Mouse (Mus musculus): Measurements from ENCODE around the gene Vwa3b. TPM values are rescaled to one million over a fixed set of nuclear protein-coding genes. Genes with fewer than 3 reads are reported as not detected.

The Vwa3b gene
- polyA plus RNA-seq, 1 experiment from 2014 or later, result 1.3 TPM

GRCm38 (mm10) chr1:37035879-37036278, 9.5 kb downstream of the Vwa3b start:
- no peaks in the 10 kb centered on the region for H3K36me3 ChIP-seq (ENCODE audit: control insufficient read depth, insufficient read depth, low read length)
- no peak overlapping the region for H3K27ac ChIP-seq (ENCODE audit: low read length)
- H3K4me2 ChIP-seq (replicated peaks; ENCODE audit: low read depth, low read length), result no peak overlapping the region
- H3K9ac ChIP-seq (replicated peaks; ENCODE audit: low read depth, low read length), result no peak overlapping the region
- no peaks in the 10 kb centered on the region for H3K4me1 ChIP-seq (ENCODE audit: control insufficient read depth, insufficient read depth, low read length)
- H3K4me3 ChIP-seq (ENCODE audit: low read depth, low read length), result no peak overlapping the region
- 88% methylated on average over 8 of the region's 8 CpGs for WGBS
- no peaks in the 10 kb centered on the region for H3K9me3 ChIP-seq (ENCODE audit: control insufficient read depth, low read depth, low read length)
- ATAC-seq (ENCODE audit: insufficient number of reproducible peaks, insufficient read depth, low FRiP score, low read depth), result no peak
- no peaks in the 10 kb centered on the region for H3K27me3 ChIP-seq (ENCODE audit: control insufficient read depth, insufficient read depth, low read length)

- Histone ChIP-seq H3K4me3 (ENCODE audit: low read depth, low read length) (no peak overlapping the region), H3K4me1 (ENCODE audit: control insufficient read depth, insufficient read depth, low read length) (peaks cover 11% of the 10 kb centered on the region; the same call in 1 of the 2 replicates), H3K27me3 (ENCODE audit: control insufficient read depth, insufficient read depth, low read length) (no peaks in the 10 kb centered on the region), H3K27ac (ENCODE audit: low read length) (no peak overlapping the region), H3K9me3 (ENCODE audit: control insufficient read depth, low read depth, low read length) (no peaks in the 10 kb centered on the region), H3K36me3 (ENCODE audit: control insufficient read depth, insufficient read depth, low read length) (no peaks in the 10 kb centered on the region), H3K4me2 (replicated peaks; ENCODE audit: low read depth, low read length) (no peak overlapping the region), H3K9ac (replicated peaks; ENCODE audit: low read depth, low read length) (no peak overlapping the region)
- peak; percentile 71 for ATAC-seq (ENCODE audit: insufficient number of reproducible peaks, insufficient read depth, low FRiP score, low read depth)
- WGBS, result 72% methylated on average over 7 of the region's 7 CpGs
Observed at GRCm38 (mm10) chr1:37041126-37041525, 14.7 kb downstream of the Vwa3b start.

- Histone ChIP-seq H3K27ac (ENCODE audit: low read length) (no peak overlapping the region), H3K9ac (replicated peaks; ENCODE audit: low read depth, low read length) (no peak overlapping the region), H3K27me3 (ENCODE audit: control insufficient read depth, insufficient read depth, low read length) (no peaks in the 10 kb centered on the region), H3K9me3 (ENCODE audit: control insufficient read depth, low read depth, low read length) (no peaks in the 10 kb centered on the region), H3K36me3 (ENCODE audit: control insufficient read depth, insufficient read depth, low read length) (no peaks in the 10 kb centered on the region), H3K4me2 (replicated peaks; ENCODE audit: low read depth, low read length) (no peak overlapping the region), H3K4me3 (ENCODE audit: low read depth, low read length) (no peak overlapping the region), H3K4me1 (ENCODE audit: control insufficient read depth, insufficient read depth, low read length) (peaks cover 11% of the 10 kb centered on the region; the same call in 1 of the 2 replicates)
- ATAC-seq (ENCODE audit: insufficient number of reproducible peaks, insufficient read depth, low FRiP score, low read depth), result no peak
- WGBS, result 89% methylated on average over 5 of the region's 5 CpGs
Observed at GRCm38 (mm10) chr1:37041856-37042255, 15.5 kb downstream of the Vwa3b start.

DNA sequence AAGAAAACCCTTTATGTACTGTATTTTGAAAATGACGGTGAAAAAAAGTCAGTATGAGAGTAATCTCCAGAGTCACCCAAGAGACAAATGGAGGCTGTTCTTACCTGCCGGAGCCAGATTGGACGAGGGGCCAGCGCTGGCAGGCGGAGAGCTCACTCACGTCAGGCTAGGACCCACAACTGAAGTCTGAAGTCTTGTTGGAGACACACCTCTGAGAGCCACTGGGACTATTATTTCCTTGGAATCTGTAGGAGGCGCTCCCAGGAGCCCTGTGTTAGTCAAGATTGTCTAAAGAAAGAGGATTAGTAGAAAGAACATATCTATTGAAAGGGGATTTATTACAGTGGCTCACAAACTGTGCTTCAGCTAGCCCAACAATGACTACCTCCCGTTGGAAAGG, 16.4 kb downstream of the Vwa3b start:
- H3K4me3 ChIP-seq (ENCODE audit: low read depth, low read length), result no peak overlapping the region
- H3K27me3 ChIP-seq (ENCODE audit: control insufficient read depth, insufficient read depth, low read length), result no peaks in the 10 kb centered on the region
- peaks cover 3% of the 10 kb centered on the region; the same call in 1 of the 2 replicates for H3K9me3 ChIP-seq (ENCODE audit: control insufficient read depth, low read depth, low read length)
- H3K4me2 ChIP-seq (replicated peaks; ENCODE audit: low read depth, low read length), result no peak overlapping the region
- no peak overlapping the region for H3K27ac ChIP-seq (ENCODE audit: low read length)
- WGBS, result 90% methylated on average over 8 of the region's 8 CpGs
- no peaks in the 10 kb centered on the region for H3K36me3 ChIP-seq (ENCODE audit: control insufficient read depth, insufficient read depth, low read length)
- H3K9ac ChIP-seq (replicated peaks; ENCODE audit: low read depth, low read length), result no peak overlapping the region
- peaks cover 11% of the 10 kb centered on the region; the same call in 1 of the 2 replicates for H3K4me1 ChIP-seq (ENCODE audit: control insufficient read depth, insufficient read depth, low read length)
- ATAC-seq (ENCODE audit: insufficient number of reproducible peaks, insufficient read depth, low FRiP score, low read depth), result no peak

- no peak overlapping the region for H3K9ac ChIP-seq (replicated peaks; ENCODE audit: low read depth, low read length)
- H3K27ac ChIP-seq (ENCODE audit: low read length), result no peak overlapping the region
- peaks cover 4% of the 10 kb centered on the region; the same call in 1 of the 2 replicates for H3K9me3 ChIP-seq (ENCODE audit: control insufficient read depth, low read depth, low read length)
- no peaks in the 10 kb centered on the region for H3K36me3 ChIP-seq (ENCODE audit: control insufficient read depth, insufficient read depth, low read length)
- H3K27me3 ChIP-seq (ENCODE audit: control insufficient read depth, insufficient read depth, low read length), result no peaks in the 10 kb centered on the region
- no peak overlapping the region for H3K4me2 ChIP-seq (replicated peaks; ENCODE audit: low read depth, low read length)
- ATAC-seq (ENCODE audit: insufficient number of reproducible peaks, insufficient read depth, low FRiP score, low read depth), result no peak
- no peak overlapping the region for H3K4me3 ChIP-seq (ENCODE audit: low read depth, low read length)
- WGBS, result 95% methylated on average over 3 of the region's 3 CpGs
- H3K4me1 ChIP-seq (ENCODE audit: control insufficient read depth, insufficient read depth, low read length), result peaks cover 11% of the 10 kb centered on the region; the same call in 1 of the 2 replicates
Observed at GRCm38 (mm10) chr1:37043196-37043595, 16.8 kb downstream of the Vwa3b start.

DNA sequence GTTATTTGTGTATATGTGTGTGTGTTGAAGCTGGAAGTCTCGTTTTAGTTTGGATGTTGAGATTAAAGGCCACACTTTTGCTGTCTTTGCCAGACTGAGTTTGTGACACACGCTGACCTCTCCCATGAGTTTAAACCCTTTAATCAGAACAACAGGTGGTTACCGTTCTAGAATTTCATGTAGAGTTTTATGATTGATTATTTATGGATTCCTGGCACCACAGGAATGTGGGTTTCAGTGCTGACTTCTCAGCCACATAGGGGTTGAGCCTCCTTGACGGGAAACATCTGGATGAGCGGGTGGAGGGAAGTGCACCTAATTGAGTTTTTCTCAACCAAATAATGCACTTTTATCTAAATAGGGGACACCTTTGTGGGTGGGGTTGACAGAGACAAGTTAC, 19.1 kb downstream of the Vwa3b start:
- Histone ChIP-seq H3K9ac (replicated peaks; ENCODE audit: low read depth, low read length) (no peak overlapping the region), H3K4me1 (ENCODE audit: control insufficient read depth, insufficient read depth, low read length) (peaks cover 11% of the 10 kb centered on the region; the same call in 1 of the 2 replicates), H3K27me3 (ENCODE audit: control insufficient read depth, insufficient read depth, low read length) (no peaks in the 10 kb centered on the region), H3K4me2 (replicated peaks; ENCODE audit: low read depth, low read length) (no peak overlapping the region), H3K27ac (ENCODE audit: low read length) (no peak overlapping the region), H3K36me3 (ENCODE audit: control insufficient read depth, insufficient read depth, low read length) (no peaks in the 10 kb centered on the region), H3K4me3 (ENCODE audit: low read depth, low read length) (no peak overlapping the region), H3K9me3 (ENCODE audit: control insufficient read depth, low read depth, low read length) (peaks cover 4% of the 10 kb centered on the region; the same call in 1 of the 2 replicates)
- ATAC-seq (ENCODE audit: insufficient number of reproducible peaks, insufficient read depth, low FRiP score, low read depth), result no peak
- WGBS, result 19% methylated on average over 5 of the region's 5 CpGs

GRCm38 (mm10) chr1:37049159-37049558, 22.8 kb downstream of the Vwa3b start:
- peaks cover 16% of the 10 kb centered on the region; the same call in 1 of the 2 replicates for H3K4me1 ChIP-seq (ENCODE audit: control insufficient read depth, insufficient read depth, low read length)
- ATAC-seq (ENCODE audit: insufficient number of reproducible peaks, insufficient read depth, low FRiP score, low read depth), result no peak
- H3K4me2 ChIP-seq (replicated peaks; ENCODE audit: low read depth, low read length), result no peak overlapping the region
- no peak overlapping the region for H3K4me3 ChIP-seq (ENCODE audit: low read depth, low read length)
- peaks cover 4% of the 10 kb centered on the region; the same call in 1 of the 2 replicates for H3K9me3 ChIP-seq (ENCODE audit: control insufficient read depth, low read depth, low read length)
- no peaks in the 10 kb centered on the region for H3K27me3 ChIP-seq (ENCODE audit: control insufficient read depth, insufficient read depth, low read length)
- H3K36me3 ChIP-seq (ENCODE audit: control insufficient read depth, insufficient read depth, low read length), result no peaks in the 10 kb centered on the region
- WGBS, result 42% methylated on average over 4 of the region's 4 CpGs
- H3K27ac ChIP-seq (ENCODE audit: low read length), result no peak overlapping the region
- no peak overlapping the region for H3K9ac ChIP-seq (replicated peaks; ENCODE audit: low read depth, low read length)

GRCm38 (mm10) chr1:37053691-37054090, 27.3 kb downstream of the Vwa3b start:
- no peak for ATAC-seq (ENCODE audit: insufficient number of reproducible peaks, insufficient read depth, low FRiP score, low read depth)
- Histone ChIP-seq H3K36me3 (ENCODE audit: control insufficient read depth, insufficient read depth, low read length) (no peaks in the 10 kb centered on the region), H3K4me2 (replicated peaks; ENCODE audit: low read depth, low read length) (no peak overlapping the region), H3K4me3 (ENCODE audit: low read depth, low read length) (no peak overlapping the region), H3K27me3 (ENCODE audit: control insufficient read depth, insufficient read depth, low read length) (no peaks in the 10 kb centered on the region), H3K27ac (ENCODE audit: low read length) (no peak overlapping the region), H3K4me1 (ENCODE audit: control insufficient read depth, insufficient read depth, low read length) (0 out of 2 replicates have a peak, but pooled peaks cover 5% of the 10 kb centered on the region), H3K9me3 (ENCODE audit: control insufficient read depth, low read depth, low read length) (no peaks in the 10 kb centered on the region), H3K9ac (replicated peaks; ENCODE audit: low read depth, low read length) (no peak overlapping the region)
- WGBS, result 62% methylated on average over 4 of the region's 4 CpGs
